Mouse (Mus musculus): ENCODE results near the gene Fam222b.

DNA sequence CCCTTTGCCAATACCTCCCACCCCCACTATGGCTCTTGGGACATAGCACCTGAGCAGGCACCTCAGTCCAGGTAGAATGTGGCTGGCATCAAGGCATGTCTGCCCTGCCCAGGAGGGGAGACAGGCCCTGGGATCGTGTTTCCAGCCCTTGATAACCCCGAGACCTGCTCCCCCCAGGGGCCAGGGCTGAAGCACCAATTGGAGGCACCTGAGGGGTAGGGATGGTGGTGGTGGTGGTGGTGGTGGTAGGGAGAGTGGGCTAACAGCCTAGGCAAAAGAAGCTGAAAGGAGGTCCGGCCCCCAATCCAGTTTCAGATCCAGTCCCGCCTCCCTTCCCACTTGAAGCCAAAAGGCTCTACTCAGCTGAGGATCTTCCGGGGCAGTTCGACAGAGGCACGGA, 65.1 kb downstream of the Fam222b start:
- TF ChIP-seq CTCF (IDR thresholded peaks at IDR 0.05; ENCODE audit: low read depth) (no peak), EP300 (IDR thresholded peaks at IDR 0.05; ENCODE audit: low read depth) (no peak)
